Mouse (Mus musculus) megakaryocyte, embryonic 14.5 days (primary cell): ENCODE measurements around the gene Mboat2.

Experiments used
- FLI1 ChIP-seq: IDR thresholded peaks from 2 replicates; pipeline ENCODE4 v1.6.1; 2012; ENCODE audit warnings: low read length, inconsistent platforms, mixed read lengths
- GATA1 ChIP-seq: IDR thresholded peaks from 3 replicates; pipeline ENCODE4 v1.6.1; 2012; ENCODE audit warnings: mixed read lengths, low read length, inconsistent platforms, borderline replicate concordance

- TF ChIP-seq GATA1 (no peak), FLI1 (no peak)
These were observed 112.7 kb downstream of the Mboat2 start for GRCm38 (mm10) chr12:24943427-24943826.
